Mouse (Mus musculus): ENCODE measurements around the gene Ctdsp1. TPM values are rescaled to one million over a fixed set of nuclear protein-coding genes. Genes with fewer than 3 reads are reported as not detected.

Gene Ctdsp1
- total RNA-seq, 1 experiment, result 17.9 TPM

DNA sequence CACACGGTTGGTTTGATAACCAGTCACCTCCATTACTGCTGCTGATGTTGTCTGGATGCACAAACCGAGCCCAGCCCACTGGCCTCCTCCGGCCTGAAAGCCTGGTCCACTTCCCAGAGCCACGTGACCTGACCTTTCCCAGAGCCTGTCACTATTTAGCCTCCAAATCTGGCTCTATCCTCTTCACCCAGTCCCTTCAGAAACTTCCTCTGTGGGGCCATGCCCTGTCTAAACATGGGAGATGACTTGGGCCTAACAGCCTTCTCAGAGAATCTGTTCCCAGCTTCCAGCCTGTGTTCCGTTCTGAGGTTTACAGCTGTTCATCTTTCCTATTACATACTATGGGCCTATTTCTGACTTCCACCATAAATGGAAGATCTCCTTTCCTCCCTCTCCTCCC is 27.9 kb upstream of the Ctdsp1 start:
- DNase-seq (ENCODE audit: low read depth, low spot score), result no peak
- Histone ChIP-seq H3K4me1 (ENCODE audit: control insufficient read depth in 2 of 2, insufficient read depth in 2 of 2, low read length in 2 of 2, poor library complexity in 1 of 2) (peaks cover 1 to 6% of the 10 kb centered on the region in 2 experiments; a peak in 1 of 4 replicates), H3K9me3 (ENCODE audit: control insufficient read depth, insufficient read depth, low read depth, low read length) (no peaks in the 10 kb centered on the region), H3K36me3 (ENCODE audit: control insufficient read depth, insufficient read depth, low read length, poor library complexity, severe bottlenecking) (no peaks in the 10 kb centered on the region), H3K9ac (ENCODE audit: insufficient read depth, low read depth, low read length, poor library complexity, severe bottlenecking) (no peak overlapping the region), H3K4me3 (ENCODE audit: insufficient read depth in 1 of 2, low read depth in 1 of 2, low read length in 2 of 2, poor library complexity in 1 of 2, severe bottlenecking in 1 of 2) (no peak overlapping the region), H3K27ac (ENCODE audit: insufficient read depth, low read depth, low read length, poor library complexity, severe bottlenecking) (no peak overlapping the region)
- TF ChIP-seq HCFC1 (IDR thresholded peaks at IDR 0.05; ENCODE audit: borderline replicate concordance, insufficient read depth, low read length) (no peak), ZC3H11A (IDR thresholded peaks at IDR 0.05; ENCODE audit: borderline replicate concordance, low read depth, low read length) (no peak), CHD2 (IDR thresholded peaks at IDR 0.05; ENCODE audit: low read depth, low read length) (no peak)
- in situ Hi-C loops (cut with MboI; ENCODE audit: low sequenced_read_pairs in 2 of 2, unreplicated experiment in 2 of 2), result loop anchor here in 1 of 2 experiments (10.0 kb wide), 1 partner anchor 159 kb away; no protein-coding TSS in a partner anchor

DNA sequence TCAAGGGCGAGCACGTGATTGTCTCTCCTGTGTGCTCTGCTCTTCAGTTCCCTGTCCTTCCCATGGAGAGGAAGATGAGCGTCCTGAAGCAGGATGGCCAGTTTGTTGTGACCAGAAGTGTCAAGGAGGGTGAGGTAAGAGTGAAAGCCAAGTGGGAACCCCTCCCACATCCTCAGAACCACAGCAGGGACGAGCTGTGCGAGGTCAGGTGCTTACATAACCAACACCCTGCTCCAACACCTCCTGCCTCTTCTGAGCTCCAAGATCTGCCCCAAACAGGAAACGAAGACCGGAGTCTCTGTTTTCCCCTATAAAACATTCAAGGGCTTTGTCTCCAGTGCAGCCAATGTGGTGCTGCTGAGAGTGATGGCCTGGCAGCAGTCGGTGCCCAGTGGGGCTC is 27.0 kb upstream of the Ctdsp1 start:
- H3K4me3 ChIP-seq (ENCODE audit: insufficient read depth in 1 of 2, low read depth in 1 of 2, low read length in 2 of 2, poor library complexity in 1 of 2, severe bottlenecking in 1 of 2), result no peak overlapping the region
- no peaks in the 10 kb centered on the region for H3K9me3 ChIP-seq (ENCODE audit: control insufficient read depth, insufficient read depth, low read depth, low read length)
- DNase-seq (ENCODE audit: low read depth, low spot score), result no peak
- in situ Hi-C loops (cut with MboI; ENCODE audit: low sequenced_read_pairs in 2 of 2, unreplicated experiment in 2 of 2), result loop anchor here in 1 of 2 experiments (10.0 kb wide), 1 partner anchor 159 kb away; no protein-coding TSS in a partner anchor
- no peak overlapping the region for H3K9ac ChIP-seq (ENCODE audit: insufficient read depth, low read depth, low read length, poor library complexity, severe bottlenecking)
- H3K27ac ChIP-seq (ENCODE audit: insufficient read depth, low read depth, low read length, poor library complexity, severe bottlenecking), result no peak overlapping the region
- TF ChIP-seq CHD2 (IDR thresholded peaks at IDR 0.05; ENCODE audit: low read depth, low read length) (no peak), ZC3H11A (IDR thresholded peaks at IDR 0.05; ENCODE audit: borderline replicate concordance, low read depth, low read length) (no peak), HCFC1 (IDR thresholded peaks at IDR 0.05; ENCODE audit: borderline replicate concordance, insufficient read depth, low read length) (no peak), ZNF384 (IDR thresholded peaks at IDR 0.05; ENCODE audit: low read depth, low read length) (no peak), MAFK (IDR thresholded peaks at IDR 0.05; ENCODE audit: insufficient read depth, low read depth, low read length) (no peak)
- peaks cover 3 to 6% of the 10 kb centered on the region in 2 experiments; a peak in 2 of 4 replicates for H3K4me1 ChIP-seq (ENCODE audit: control insufficient read depth in 2 of 2, insufficient read depth in 2 of 2, low read length in 2 of 2, poor library complexity in 1 of 2)
- H3K36me3 ChIP-seq (ENCODE audit: control insufficient read depth, insufficient read depth, low read length, poor library complexity, severe bottlenecking), result no peaks in the 10 kb centered on the region

DNA sequence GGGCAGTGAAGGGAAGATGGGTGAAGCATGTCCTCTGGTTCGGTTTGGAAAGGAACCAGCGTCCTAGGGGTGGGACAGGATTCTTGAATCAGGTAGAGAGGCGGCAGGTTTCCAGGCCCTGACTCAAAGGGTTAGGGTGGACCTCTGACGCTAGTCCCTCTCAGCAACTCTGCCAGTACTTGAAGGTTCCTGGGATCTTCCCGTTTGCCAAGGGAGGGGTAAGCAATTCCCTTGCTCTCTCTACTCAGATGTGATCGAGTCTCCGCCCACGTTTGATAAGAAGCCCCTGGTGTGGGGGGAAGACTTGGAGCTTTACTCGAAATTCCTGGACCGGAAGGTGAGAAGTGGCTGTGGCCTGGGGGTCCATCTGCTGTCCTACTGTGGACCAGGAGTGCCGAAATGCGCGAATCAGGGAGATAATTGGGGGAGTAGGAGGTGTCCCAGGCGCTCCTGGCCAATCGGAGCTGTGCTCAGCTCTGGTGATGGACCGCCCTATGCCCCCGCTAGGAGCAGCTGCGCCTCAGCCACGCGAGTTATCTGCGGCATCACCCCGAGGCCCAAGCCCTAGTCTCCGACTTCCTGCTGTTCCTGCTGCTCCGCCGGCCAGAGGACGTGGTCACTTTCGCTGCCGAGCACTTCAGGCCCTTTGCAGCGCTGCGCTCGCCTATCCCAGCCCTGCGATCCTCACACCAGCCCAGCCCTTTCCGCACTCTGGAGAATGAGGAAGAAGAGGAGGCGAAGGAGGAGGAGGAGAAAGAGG is 23.2 kb upstream of the Ctdsp1 start:
- Histone ChIP-seq H3K4me1 (ENCODE audit: control insufficient read depth in 2 of 2, insufficient read depth in 2 of 2, low read length in 2 of 2, poor library complexity in 1 of 2) (peaks cover 3 to 7% of the 10 kb centered on the region in 2 experiments; a peak in 2 of 4 replicates), H3K27ac (ENCODE audit: insufficient read depth, low read depth, low read length, poor library complexity, severe bottlenecking) (no peak overlapping the region), H3K9me3 (ENCODE audit: control insufficient read depth, insufficient read depth, low read depth, low read length) (no peaks in the 10 kb centered on the region), H3K9ac (ENCODE audit: insufficient read depth, low read depth, low read length, poor library complexity, severe bottlenecking) (0 out of 2 replicates have a peak overlapping the region, but pooled peaks have one; percentile 22), H3K4me3 (ENCODE audit: insufficient read depth in 1 of 2, low read depth in 1 of 2, low read length in 2 of 2, poor library complexity in 1 of 2, severe bottlenecking in 1 of 2) (peak overlapping the region; percentile 40 to 50), H3K36me3 (ENCODE audit: control insufficient read depth, insufficient read depth, low read length, poor library complexity, severe bottlenecking) (no peaks in the 10 kb centered on the region)
- TF ChIP-seq ZC3H11A (IDR thresholded peaks at IDR 0.05; ENCODE audit: borderline replicate concordance, low read depth, low read length) (no peak), ZNF384 (IDR thresholded peaks at IDR 0.05; ENCODE audit: low read depth, low read length) (no peak), MAFK (IDR thresholded peaks at IDR 0.05; ENCODE audit: insufficient read depth, low read depth, low read length) (no peak), CHD2 (IDR thresholded peaks at IDR 0.05; ENCODE audit: low read depth, low read length) (no peak), HCFC1 (IDR thresholded peaks at IDR 0.05; ENCODE audit: borderline replicate concordance, insufficient read depth, low read length) (no peak)
- DNase-seq (ENCODE audit: low read depth, low spot score), result no peak
- in situ Hi-C loops (cut with MboI; ENCODE audit: low sequenced_read_pairs in 2 of 2, unreplicated experiment in 2 of 2), result loop anchor here in 1 of 2 experiments (10.0 kb wide), 1 partner anchor 163 kb away; no protein-coding TSS in a partner anchor

DNA sequence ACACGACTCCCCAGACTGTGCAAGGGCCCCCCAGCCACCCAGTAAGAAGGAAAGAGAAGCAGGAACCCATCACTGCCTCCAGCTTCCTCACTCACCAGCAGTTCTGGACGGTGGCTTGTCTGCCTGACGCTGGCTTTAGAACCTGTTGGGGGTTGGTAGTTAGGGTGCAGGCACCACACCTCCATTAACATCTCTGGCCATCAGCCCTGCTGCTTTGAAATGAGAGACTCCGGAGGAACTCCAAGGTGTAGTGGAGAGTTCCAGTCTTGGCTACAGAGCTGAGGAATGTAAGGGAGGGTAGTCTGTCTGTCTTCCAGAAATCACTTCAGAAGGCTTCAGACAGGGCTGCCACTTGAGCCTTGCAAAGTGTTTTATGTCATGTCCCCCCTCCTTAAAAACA is 21.3 kb upstream of the Ctdsp1 start:
- Histone ChIP-seq H3K36me3 (ENCODE audit: control insufficient read depth, insufficient read depth, low read length, poor library complexity, severe bottlenecking) (no peaks in the 10 kb centered on the region), H3K4me1 (ENCODE audit: control insufficient read depth in 2 of 2, insufficient read depth in 2 of 2, low read length in 2 of 2, poor library complexity in 1 of 2) (peaks cover 3 to 6% of the 10 kb centered on the region in 2 experiments; a peak in 2 of 4 replicates), H3K9ac (ENCODE audit: insufficient read depth, low read depth, low read length, poor library complexity, severe bottlenecking) (no peak overlapping the region), H3K27ac (ENCODE audit: insufficient read depth, low read depth, low read length, poor library complexity, severe bottlenecking) (no peak overlapping the region), H3K4me3 (ENCODE audit: insufficient read depth in 1 of 2, low read depth in 1 of 2, low read length in 2 of 2, poor library complexity in 1 of 2, severe bottlenecking in 1 of 2) (no peak overlapping the region), H3K9me3 (ENCODE audit: control insufficient read depth, insufficient read depth, low read depth, low read length) (no peaks in the 10 kb centered on the region)
- in situ Hi-C loops (cut with MboI; ENCODE audit: low sequenced_read_pairs in 2 of 2, unreplicated experiment in 2 of 2), result no loop called here
- DNase-seq (ENCODE audit: low read depth, low spot score), result no peak
- TF ChIP-seq HCFC1 (IDR thresholded peaks at IDR 0.05; ENCODE audit: borderline replicate concordance, insufficient read depth, low read length) (no peak), ZC3H11A (IDR thresholded peaks at IDR 0.05; ENCODE audit: borderline replicate concordance, low read depth, low read length) (no peak), ZNF384 (IDR thresholded peaks at IDR 0.05; ENCODE audit: low read depth, low read length) (no peak), CHD2 (IDR thresholded peaks at IDR 0.05; ENCODE audit: low read depth, low read length) (no peak), MAFK (IDR thresholded peaks at IDR 0.05; ENCODE audit: insufficient read depth, low read depth, low read length) (no peak)

Data from ES-E14 (cell line).